Mouse (Mus musculus) ES-Bruce4 (cell line): ENCODE data around the gene Pcbd1. TPM values are rescaled to one million over a fixed set of nuclear protein-coding genes. Genes with fewer than 3 reads are reported as not detected.

Source experiments
- H3K27ac ChIP-seq: 2 replicates; pipeline ENCODE4 v1.5.1; 2012; ENCODE audit warnings: low read length, inconsistent platforms; ENCODE audit not compliant: insufficient read depth
- H3K27me3 ChIP-seq: 2 replicates; pipeline ENCODE4 v1.6.1; 2012; ENCODE audit warnings: mild to moderate bottlenecking, low read length, inconsistent platforms; ENCODE audit not compliant: control insufficient read depth, poor library complexity, insufficient read depth, severe bottlenecking
- H3K36me3 ChIP-seq: 2 replicates; pipeline ENCODE4 v1.6.1; 2012; ENCODE audit warnings: inconsistent platforms, mild to moderate bottlenecking, low read length, moderate library complexity; ENCODE audit not compliant: control insufficient read depth, poor library complexity, insufficient read depth, severe bottlenecking
- H3K4me1 ChIP-seq: one replicate; pipeline ENCODE4 v1.8.1; 2011; ENCODE audit warnings: low read length; ENCODE audit not compliant: control insufficient read depth, insufficient read depth
- H3K4me3 ChIP-seq: 2 replicates; pipeline ENCODE4 v1.5.1; 2011; ENCODE audit warnings: low read depth, mild to moderate bottlenecking, low read length
- H3K9ac ChIP-seq: 2 replicates; pipeline ENCODE4 v1.6.1; 2012; ENCODE audit warnings: low read depth, mild to moderate bottlenecking, inconsistent platforms; ENCODE audit not compliant: poor library complexity, severe bottlenecking
- H3K9me3 ChIP-seq: replicated peaks from 2 replicates; pipeline ENCODE4 v1.6.1; 2012; ENCODE audit warnings: mild to moderate bottlenecking, low read length, inconsistent platforms; ENCODE audit not compliant: control insufficient read depth, poor library complexity, insufficient read depth, severe bottlenecking
- CTCF ChIP-seq: IDR thresholded peaks from one replicate; pipeline ENCODE4 v1.8.1; 2011; ENCODE audit warnings: low read depth, low read length
- EP300 ChIP-seq: IDR thresholded peaks from 2 replicates; pipeline ENCODE4 v1.6.1; 2011; ENCODE audit warnings: low read depth, low read length; ENCODE audit not compliant: insufficient read depth
- POLR2A ChIP-seq: IDR thresholded peaks from one replicate; pipeline ENCODE4 v1.8.1; 2011; ENCODE audit warnings: low read length; ENCODE audit not compliant: insufficient read depth
- polyA plus RNA-seq: library from polyadenylated mRNA; stranded (reverse); fragments of >200 nt; gene quantifications from 2 replicates; pipeline ENCODE4 v1.2.4, GENCODE M21; 2011; ENCODE audit warnings: low read depth; ENCODE audit not compliant: missing spikeins, insufficient read depth, insufficient read length

The Pcbd1 gene
- polyA plus RNA-seq, 1 experiment, result 11.9 TPM

DNA sequence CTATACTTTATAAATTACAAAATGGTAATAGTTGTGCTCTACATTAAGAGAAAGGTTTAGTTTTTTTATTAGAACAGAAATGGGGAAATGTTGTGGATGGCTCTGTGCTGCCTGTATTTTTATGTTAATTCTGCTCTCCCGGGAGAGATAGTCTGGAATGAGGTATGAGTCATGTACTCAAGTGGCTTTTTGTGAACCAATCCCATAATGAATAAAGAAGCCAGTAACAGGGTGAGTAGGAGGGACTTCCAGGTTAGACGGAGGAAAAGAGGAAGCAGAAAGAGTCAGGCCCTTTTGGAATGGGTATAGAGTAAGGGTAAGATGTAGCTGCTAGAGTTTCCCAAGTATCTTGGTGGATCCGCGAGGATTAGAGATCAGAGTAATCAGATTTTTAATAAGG, 44.9 kb downstream of the Pcbd1 start:
- no peaks in the 10 kb centered on the region for H3K27me3 ChIP-seq
- H3K9me3 ChIP-seq, result no peaks in the 10 kb centered on the region
- TF ChIP-seq CTCF (no peak), EP300 (no peak), POLR2A (no peak)
- no peak overlapping the region for H3K27ac ChIP-seq
- peaks cover 3% of the 10 kb centered on the region for H3K36me3 ChIP-seq
- no peak overlapping the region for H3K4me3 ChIP-seq
- no peak overlapping the region for H3K9ac ChIP-seq
- H3K4me1 ChIP-seq, result no peaks in the 10 kb centered on the region

GRCm38 (mm10) chr10:61135226-61135839, 46.2 kb downstream of the Pcbd1 start:
- H3K4me3 ChIP-seq, result no peak overlapping the region
- no peak overlapping the region for H3K9ac ChIP-seq
- no peak overlapping the region for H3K27ac ChIP-seq
- H3K27me3 ChIP-seq, result no peaks in the 10 kb centered on the region
- peaks cover 3% of the 10 kb centered on the region for H3K36me3 ChIP-seq
- TF ChIP-seq CTCF (no peak), EP300 (no peak), POLR2A (no peak)
- no peaks in the 10 kb centered on the region for H3K4me1 ChIP-seq
- no peaks in the 10 kb centered on the region for H3K9me3 ChIP-seq

GRCm38 (mm10) chr10:61137567-61137966, 48.4 kb downstream of the Pcbd1 start:
- Histone ChIP-seq H3K9me3 (no peaks in the 10 kb centered on the region), H3K9ac (no peak overlapping the region), H3K27me3 (no peaks in the 10 kb centered on the region), H3K27ac (no peak overlapping the region), H3K36me3 (peaks cover 9% of the 10 kb centered on the region), H3K4me3 (no peak overlapping the region), H3K4me1 (no peaks in the 10 kb centered on the region)
- TF ChIP-seq POLR2A, result no peak
- TF ChIP-seq EP300, result no peak
- TF ChIP-seq CTCF, result no peak

GRCm38 (mm10) chr10:61143343-61143742, 54.2 kb downstream of the Pcbd1 start:
- TF ChIP-seq POLR2A (no peak), CTCF (no peak), EP300 (no peak)
- Histone ChIP-seq H3K4me1 (no peaks in the 10 kb centered on the region), H3K9me3 (no peaks in the 10 kb centered on the region), H3K36me3 (peaks cover 15% of the 10 kb centered on the region), H3K9ac (no peak overlapping the region), H3K27me3 (no peaks in the 10 kb centered on the region), H3K27ac (no peak overlapping the region), H3K4me3 (no peak overlapping the region)

Other genes starting within 250 kb of the Pcbd1 start
- 67.6 and 73.7 TPM in 2 replicates for gene Sgpl1, start 58.4 kb downstream of the Pcbd1 start, polyA plus RNA-seq
- gene Tbata, start 82.6 kb downstream of the Pcbd1 start, polyA plus RNA-seq, result not detected in 2 replicates
- 3.7 and 4.2 TPM in 2 replicates for gene Adamts14, start 184.1 kb downstream of the Pcbd1 start, polyA plus RNA-seq
- gene Prf1, start 208.5 kb downstream of the Pcbd1 start, polyA plus RNA-seq, result not detected in 2 replicates